Mouse (Mus musculus) adipocyte (in vitro differentiated cells): ENCODE data around the gene Banf2.

Source experiments
- DNase-seq: peaks from one replicate; pipeline ENCODE4 v3.0.0-alpha.2; 2016; ENCODE audit warnings: low spot score

Banf2 gene

DNA sequence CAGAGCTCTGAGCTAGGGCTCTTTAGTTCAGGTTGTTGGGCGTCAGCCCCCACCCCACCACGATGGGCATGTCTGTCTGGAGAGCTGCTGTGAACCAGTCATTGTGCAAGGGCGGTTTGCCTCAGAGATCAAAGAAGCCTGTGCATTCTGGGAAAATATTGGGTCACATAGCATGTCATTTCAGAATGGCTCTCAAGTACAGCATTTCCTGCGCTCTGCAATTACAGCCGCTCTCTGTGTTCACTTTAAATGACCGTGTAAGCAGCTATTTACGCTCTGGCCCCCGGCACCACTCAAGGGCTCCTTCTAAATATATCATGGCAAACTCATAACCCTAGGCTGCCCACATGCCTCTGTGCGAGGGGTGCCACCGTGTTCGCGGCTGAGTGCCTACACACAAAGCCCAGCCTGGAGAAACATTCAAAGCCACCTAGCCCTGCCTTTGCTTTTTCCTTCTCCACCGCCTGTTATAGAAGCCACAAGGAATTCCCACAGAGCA lies 68.7 kb downstream of the Banf2 start:
- no peak for DNase-seq

DNA sequence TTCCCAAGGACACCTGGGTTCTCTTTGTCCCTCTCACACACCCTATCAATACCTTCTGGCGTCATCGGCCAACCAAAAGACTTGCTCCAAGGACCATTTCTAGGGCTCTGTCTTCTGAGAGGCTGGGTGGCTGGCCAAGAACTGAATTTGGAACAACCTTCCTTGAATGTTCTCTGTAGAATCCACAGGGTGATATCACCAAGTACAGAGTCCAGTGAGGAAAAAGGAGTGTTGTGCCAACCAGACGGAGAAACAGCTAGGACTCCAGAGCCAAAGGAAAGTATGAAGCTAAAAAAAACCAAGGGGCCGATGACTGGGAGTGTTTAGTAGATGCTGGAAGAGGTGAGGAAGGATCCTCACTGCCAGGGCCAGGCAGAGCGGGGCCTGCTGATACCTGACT lies 74.5 kb downstream of the Banf2 start:
- DNase-seq, result no peak

DNA sequence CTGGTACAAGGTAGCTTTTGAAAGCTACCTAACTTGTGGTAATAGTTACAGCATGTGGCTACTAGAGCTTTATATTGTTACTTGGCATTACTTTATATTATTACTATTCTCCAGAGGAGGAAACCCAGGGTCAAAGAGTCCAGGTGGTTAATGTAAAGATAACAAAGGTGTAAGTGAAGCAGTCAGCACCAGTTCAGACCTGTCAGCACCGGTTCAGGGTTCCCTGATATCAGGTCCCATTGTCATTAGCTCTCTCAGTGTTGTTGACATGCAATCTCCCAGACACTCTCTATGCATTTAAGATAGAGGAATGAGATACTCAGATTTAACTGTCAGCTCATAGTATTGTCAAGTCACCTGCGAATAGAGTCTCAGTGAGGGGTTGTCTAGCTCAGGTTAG lies 75.0 kb downstream of the Banf2 start:
- no peak for DNase-seq

DNA sequence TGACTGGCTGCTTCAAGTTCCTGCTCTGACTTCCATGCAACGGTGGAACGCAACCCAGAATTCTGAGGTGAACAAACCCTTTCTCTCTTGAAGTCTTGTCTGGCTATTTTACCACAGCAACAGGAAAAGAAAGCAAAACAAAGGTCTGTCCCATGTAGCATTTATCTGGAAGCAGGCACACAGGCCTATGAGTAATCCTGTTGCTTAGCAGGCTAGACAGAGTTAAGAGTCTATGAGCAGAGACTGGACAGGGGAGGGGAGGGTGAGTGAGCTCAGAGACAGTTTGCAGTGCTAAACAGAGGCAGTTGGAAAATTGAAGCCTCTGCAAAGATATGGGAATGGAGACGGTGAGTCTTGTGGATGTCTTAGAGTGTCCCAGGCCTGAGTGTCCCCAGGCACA lies 75.5 kb downstream of the Banf2 start:
- DNase-seq, result peak; percentile 26

DNA sequence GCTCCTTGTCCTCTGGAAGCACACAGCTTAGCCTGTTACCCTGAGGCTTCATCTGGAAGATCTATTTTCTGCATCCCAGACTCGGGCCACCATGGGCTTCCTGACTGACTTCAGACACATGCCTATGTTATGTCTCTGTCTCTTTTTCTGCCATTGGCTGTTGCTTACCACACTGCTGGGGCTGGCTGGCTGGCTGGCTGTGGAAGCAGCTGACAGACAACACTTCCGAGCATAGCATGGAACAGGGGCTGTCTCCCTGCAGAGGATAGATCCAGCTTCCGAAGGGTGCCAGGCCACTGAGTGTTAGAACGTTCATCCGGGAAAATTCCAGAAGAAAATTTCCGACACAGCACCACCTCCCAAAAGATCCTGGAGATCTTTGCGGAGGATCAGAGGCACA lies 79.1 kb downstream of the Banf2 start:
- DNase-seq, result no peak

DNA sequence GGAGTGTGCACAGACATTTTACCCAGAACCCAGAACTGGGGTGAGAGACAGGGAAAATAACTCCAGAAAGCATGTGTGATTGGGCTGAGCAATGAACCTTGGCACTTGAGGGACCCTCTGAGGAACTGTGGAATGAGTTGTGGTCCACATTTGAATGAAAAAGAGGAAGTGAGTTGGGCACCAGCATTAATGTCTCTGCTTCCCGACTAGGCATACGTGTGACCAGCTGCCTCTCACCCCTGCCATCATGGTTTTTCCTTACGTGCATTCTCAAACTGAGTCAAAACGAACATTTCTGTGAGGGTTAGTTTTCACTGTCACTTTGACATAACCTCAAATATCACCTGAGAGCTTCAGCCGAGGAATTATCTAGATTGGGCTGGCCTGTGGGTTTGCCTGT lies 79.8 kb downstream of the Banf2 start:
- no peak for DNase-seq

DNA sequence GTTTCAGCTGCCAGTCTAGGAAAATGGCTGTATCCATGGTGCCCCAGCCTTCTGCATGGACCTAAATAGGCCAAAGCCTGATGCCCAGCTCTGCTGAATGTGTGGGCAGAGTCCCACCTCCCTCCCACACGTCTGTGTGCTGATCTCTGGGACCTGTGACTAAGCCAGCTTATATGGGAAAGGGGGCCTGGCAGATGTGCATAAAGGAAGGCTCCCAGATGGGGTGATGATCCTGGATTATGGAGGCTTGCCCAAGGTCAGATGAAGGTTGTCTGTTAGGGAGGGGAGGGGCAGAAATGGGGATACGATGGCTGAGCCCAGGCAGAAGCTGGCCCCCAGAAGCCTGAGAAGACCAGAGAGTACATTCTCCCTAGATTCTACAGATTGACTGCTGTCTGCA lies 85.2 kb downstream of the Banf2 start:
- no peak for DNase-seq

DNA sequence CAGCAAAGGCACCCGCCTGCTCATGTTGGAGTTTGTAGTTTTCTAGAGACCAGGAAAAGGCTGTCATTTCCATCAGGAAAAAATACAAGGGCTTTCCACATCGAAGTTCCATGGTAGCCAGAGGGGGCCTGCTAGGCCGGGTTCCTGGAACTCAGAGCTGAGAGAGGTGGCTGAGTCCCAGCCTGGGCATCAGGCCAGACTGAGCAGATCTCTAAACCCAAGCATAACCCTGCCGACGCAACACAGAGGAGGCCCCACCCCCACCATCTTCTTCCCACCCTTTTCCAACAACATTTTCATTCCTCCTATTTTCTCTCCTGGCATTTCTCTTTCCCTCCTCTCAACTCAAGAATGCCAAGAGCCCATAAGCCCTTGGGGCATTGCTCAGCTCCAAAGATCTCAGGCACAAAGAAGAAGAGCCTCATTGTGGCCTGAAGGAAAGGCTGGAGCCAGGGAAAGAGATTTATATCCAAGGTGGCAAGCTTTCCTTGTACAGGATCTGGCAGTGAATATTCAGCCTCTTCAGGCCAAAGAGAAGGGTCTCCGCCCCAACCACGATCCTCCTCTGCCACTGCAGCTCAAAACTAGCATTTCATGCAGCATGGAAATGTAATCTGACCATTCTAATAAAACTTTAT lies 87.4 kb downstream of the Banf2 start:
- peak; percentile 90 for DNase-seq

DNA sequence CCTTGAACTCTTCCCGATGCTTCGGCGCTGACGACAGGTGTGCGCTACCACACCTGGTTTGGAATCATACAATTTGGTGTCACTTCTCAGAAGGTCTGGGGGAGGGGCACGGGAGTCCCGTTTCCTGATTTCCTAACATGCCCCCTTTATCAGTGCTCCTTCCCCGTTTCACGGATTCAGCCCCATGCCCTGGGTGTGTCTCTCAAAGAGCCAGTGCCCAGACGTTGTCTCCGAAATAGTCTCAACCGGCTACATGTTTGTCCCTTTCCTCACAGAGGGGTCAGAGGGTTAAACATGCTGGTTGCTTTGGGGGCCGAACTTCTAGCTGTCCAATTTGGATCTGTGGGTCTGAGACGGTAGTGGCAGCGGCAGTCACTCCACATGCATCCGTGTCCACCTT lies 89.2 kb downstream of the Banf2 start:
- no peak for DNase-seq
